Mouse (Mus musculus): ENCODE data around the gene Cog5. TPM values are rescaled to one million over a fixed set of nuclear protein-coding genes. Genes with fewer than 3 reads are reported as not detected.

The Cog5 gene
- polyA plus RNA-seq, 1 experiment = 25.0 TPM

GRCm38 (mm10) chr12:31862668-31863538 lies 208.2 kb downstream of the Cog5 start:
- no peak overlapping the region for H3K4me3 ChIP-seq (replicated peaks; ENCODE audit: control insufficient read depth, low read depth, low read length)
- WGBS = 42% methylated on average over 16 of the region's 16 CpGs
- no peak overlapping the region for H3K27ac ChIP-seq (ENCODE audit: control insufficient read depth, insufficient read depth, low read depth, low read length, poor library complexity)
- no peak for TF ChIP-seq CTCF (IDR thresholded peaks at IDR 0.05; ENCODE audit: control insufficient read depth, insufficient read depth, low read length)
- TF ChIP-seq POLR2A (IDR thresholded peaks at IDR 0.05; ENCODE audit: borderline replicate concordance, control insufficient read depth, low read depth, low read length) = no peak
- H3K4me1 ChIP-seq (ENCODE audit: control insufficient read depth, insufficient read depth, low read length) = no peaks in the 10 kb centered on the region; the same call in 1 of the 2 replicates

- no peak for TF ChIP-seq CTCF (IDR thresholded peaks at IDR 0.05; ENCODE audit: control insufficient read depth, insufficient read depth, low read length)
- no peak for TF ChIP-seq POLR2A (IDR thresholded peaks at IDR 0.05; ENCODE audit: borderline replicate concordance, control insufficient read depth, low read depth, low read length)
- H3K4me3 ChIP-seq (replicated peaks; ENCODE audit: control insufficient read depth, low read depth, low read length) = no peak overlapping the region
- H3K27ac ChIP-seq (ENCODE audit: control insufficient read depth, insufficient read depth, low read depth, low read length, poor library complexity) = no peak overlapping the region
- no peaks in the 10 kb centered on the region for H3K4me1 ChIP-seq (ENCODE audit: control insufficient read depth, insufficient read depth, low read length)
- 87% methylated on average over 4 of the region's 4 CpGs for WGBS
These were observed 222.1 kb downstream of the Cog5 start for GRCm38 (mm10) chr12:31876775-31877174.

- WGBS = 76% methylated on average over 1 of the region's 1 CpGs
- Histone ChIP-seq H3K4me3 (replicated peaks; ENCODE audit: control insufficient read depth, low read depth, low read length) (no peak overlapping the region), H3K4me1 (ENCODE audit: control insufficient read depth, insufficient read depth, low read length) (no peaks in the 10 kb centered on the region), H3K27ac (ENCODE audit: control insufficient read depth, insufficient read depth, low read depth, low read length, poor library complexity) (no peak overlapping the region)
- TF ChIP-seq POLR2A (IDR thresholded peaks at IDR 0.05; ENCODE audit: borderline replicate concordance, control insufficient read depth, low read depth, low read length) (no peak), CTCF (IDR thresholded peaks at IDR 0.05; ENCODE audit: control insufficient read depth, insufficient read depth, low read length) (no peak)
These were observed 228.1 kb downstream of the Cog5 start for GRCm38 (mm10) chr12:31882736-31883135.

- TF ChIP-seq CTCF (IDR thresholded peaks at IDR 0.05; ENCODE audit: control insufficient read depth, insufficient read depth, low read length) = no peak
- TF ChIP-seq POLR2A (IDR thresholded peaks at IDR 0.05; ENCODE audit: borderline replicate concordance, control insufficient read depth, low read depth, low read length) = no peak
- no peaks in the 10 kb centered on the region for H3K4me1 ChIP-seq (ENCODE audit: control insufficient read depth, insufficient read depth, low read length)
- H3K4me3 ChIP-seq (replicated peaks; ENCODE audit: control insufficient read depth, low read depth, low read length) = no peak overlapping the region
- WGBS = 83% methylated on average over 4 of the region's 4 CpGs
- H3K27ac ChIP-seq (ENCODE audit: control insufficient read depth, insufficient read depth, low read depth, low read length, poor library complexity) = no peak overlapping the region
These were observed 229.7 kb downstream of the Cog5 start for GRCm38 (mm10) chr12:31884365-31884764.

GRCm38 (mm10) chr12:31885084-31885483 lies 230.4 kb downstream of the Cog5 start:
- H3K4me1 ChIP-seq (ENCODE audit: control insufficient read depth, insufficient read depth, low read length) = no peaks in the 10 kb centered on the region
- H3K27ac ChIP-seq (ENCODE audit: control insufficient read depth, insufficient read depth, low read depth, low read length, poor library complexity) = no peak overlapping the region
- WGBS = 77% methylated on average over 4 of the region's 4 CpGs
- H3K4me3 ChIP-seq (replicated peaks; ENCODE audit: control insufficient read depth, low read depth, low read length) = no peak overlapping the region
- TF ChIP-seq POLR2A (IDR thresholded peaks at IDR 0.05; ENCODE audit: borderline replicate concordance, control insufficient read depth, low read depth, low read length) (no peak), CTCF (IDR thresholded peaks at IDR 0.05; ENCODE audit: control insufficient read depth, insufficient read depth, low read length) (no peak)

- no peak for TF ChIP-seq POLR2A (IDR thresholded peaks at IDR 0.05; ENCODE audit: borderline replicate concordance, control insufficient read depth, low read depth, low read length)
- no peak for TF ChIP-seq CTCF (IDR thresholded peaks at IDR 0.05; ENCODE audit: control insufficient read depth, insufficient read depth, low read length)
- Histone ChIP-seq H3K27ac (ENCODE audit: control insufficient read depth, insufficient read depth, low read depth, low read length, poor library complexity) (no peak overlapping the region), H3K4me1 (ENCODE audit: control insufficient read depth, insufficient read depth, low read length) (no peaks in the 10 kb centered on the region; the same call in 1 of the 2 replicates), H3K4me3 (replicated peaks; ENCODE audit: control insufficient read depth, low read depth, low read length) (no peak overlapping the region)
- 90% methylated on average over 11 of the region's 11 CpGs for WGBS
These were observed 231.4 kb downstream of the Cog5 start for GRCm38 (mm10) chr12:31885844-31886606.

- TF ChIP-seq POLR2A (IDR thresholded peaks at IDR 0.05; ENCODE audit: borderline replicate concordance, control insufficient read depth, low read depth, low read length) (no peak), CTCF (IDR thresholded peaks at IDR 0.05; ENCODE audit: control insufficient read depth, insufficient read depth, low read length) (no peak)
- no peak overlapping the region for H3K27ac ChIP-seq (ENCODE audit: control insufficient read depth, insufficient read depth, low read depth, low read length, poor library complexity)
- H3K4me1 ChIP-seq (ENCODE audit: control insufficient read depth, insufficient read depth, low read length) = no peaks in the 10 kb centered on the region; the same call in 1 of the 2 replicates
- H3K4me3 ChIP-seq (replicated peaks; ENCODE audit: control insufficient read depth, low read depth, low read length) = no peak overlapping the region
- WGBS = 83% methylated on average over 6 of the region's 6 CpGs
These were observed 236.0 kb downstream of the Cog5 start for GRCm38 (mm10) chr12:31890685-31891084.

- Histone ChIP-seq H3K4me1 (ENCODE audit: control insufficient read depth, insufficient read depth, low read length) (no peaks in the 10 kb centered on the region; the same call in 1 of the 2 replicates), H3K27ac (ENCODE audit: control insufficient read depth, insufficient read depth, low read depth, low read length, poor library complexity) (no peak overlapping the region), H3K4me3 (replicated peaks; ENCODE audit: control insufficient read depth, low read depth, low read length) (no peak overlapping the region)
- no peak for TF ChIP-seq POLR2A (IDR thresholded peaks at IDR 0.05; ENCODE audit: borderline replicate concordance, control insufficient read depth, low read depth, low read length)
- TF ChIP-seq CTCF (IDR thresholded peaks at IDR 0.05; ENCODE audit: control insufficient read depth, insufficient read depth, low read length) = no peak
These were observed 237.4 kb downstream of the Cog5 start for GRCm38 (mm10) chr12:31892079-31892478.

Data from bone marrow, adult 2 months (tissue).